Mouse (Mus musculus) hindbrain, embryonic 14.5 days (tissue): ENCODE data around the gene Baz2a. TPM values are rescaled to one million over a fixed set of nuclear protein-coding genes. Genes with fewer than 3 reads are reported as not detected.

ENCODE experiments used
- ATAC-seq: fragments of 200-750 bp; cut with Nextera tagmentation; 2 replicates; pipeline ENCODE4 v1.8.0; 2017; ENCODE audit warnings: moderate number of reproducible peaks, mild to moderate bottlenecking, moderate TSS enrichment, moderate library complexity; ENCODE audit not compliant: low FRiP score
- DNase-seq: peaks from one replicate; pipeline ENCODE4 v3.0.0-alpha.2; 2015; ENCODE audit warnings: low spot score
- H3K27ac ChIP-seq: fragments of 300-500 bp; sonication (generic); 2 replicates; pipeline ENCODE4 v1.5.1; 2014; ENCODE audit warnings: mild to moderate bottlenecking, moderate library complexity
- H3K27me3 ChIP-seq: fragments of 300-500 bp; sonication (generic); 2 replicates; pipeline ENCODE4 v1.6.1; 2014; ENCODE audit warnings: mild to moderate bottlenecking, low read length, mixed read lengths; ENCODE audit not compliant: control insufficient read depth, insufficient read depth
- H3K36me3 ChIP-seq: fragments of 300-500 bp; sonication (generic); replicated peaks from 2 replicates; pipeline ENCODE4 v1.6.1; 2014; ENCODE audit not compliant: control insufficient read depth, insufficient read depth
- H3K4me1 ChIP-seq: fragments of 300-500 bp; sonication (generic); replicated peaks from 2 replicates; pipeline ENCODE4 v1.6.1; 2014; ENCODE audit warnings: antibody characterized with exemption, low read length, mixed read lengths; ENCODE audit not compliant: control insufficient read depth, insufficient read depth
- H3K4me2 ChIP-seq: fragments of 300-500 bp; sonication (generic); replicated peaks from 2 replicates; pipeline ENCODE4 v1.6.1; 2014; ENCODE audit warnings: mild to moderate bottlenecking, moderate library complexity
- H3K4me3 ChIP-seq: fragments of 300-500 bp; sonication (generic); replicated peaks from 2 replicates; pipeline ENCODE4 v1.5.1; 2014; ENCODE audit warnings: mild to moderate bottlenecking, low read length
- H3K9ac ChIP-seq: fragments of 300-500 bp; sonication (generic); 2 replicates; pipeline ENCODE4 v1.6.1; 2014
- H3K9me3 ChIP-seq: fragments of 300-500 bp; sonication (generic); 2 replicates; pipeline ENCODE4 v1.6.1; 2016; ENCODE audit warnings: low read length; ENCODE audit not compliant: control insufficient read depth
- WGBS: fragments of 180-500 bp; shearing (Covaris S2); extraction: QIAGEN DNeasy Blood & Tissue Kit; methylation state at CpG from one replicate; pipeline ENCODE4 v1.1.7; 2014; 5-methylcytosine and 5-hydroxymethylcytosine counted together
- polyA plus RNA-seq: library from polyadenylated mRNA; unstranded; fragments of >200 nt; fragmentation: Nextera tagmentation; extraction: Ambion mirVana; gene quantifications from 2 replicates; pipeline ENCODE4 v1.2.1, GENCODE M21; 2014

The Baz2a gene
- polyA plus RNA-seq, 1 experiment from 2014 or later = 19.0 TPM

- no peaks in the 10 kb centered on the region for H3K27me3 ChIP-seq
- H3K27ac ChIP-seq = no peak overlapping the region
- H3K4me1 ChIP-seq = peaks cover 25% of the 10 kb centered on the region
- 95% methylated on average over 5 of the region's 5 CpGs for WGBS
- ATAC-seq (no peak), DNase-seq (no peak)
- H3K9me3 ChIP-seq = no peaks in the 10 kb centered on the region
- no peak overlapping the region for H3K4me3 ChIP-seq
- H3K4me2 ChIP-seq = no peak overlapping the region
- no peak overlapping the region for H3K9ac ChIP-seq
- peaks cover 62% of the 10 kb centered on the region for H3K36me3 ChIP-seq
Measured at GRCm38 (mm10) chr10:128088181-128088580, 3.2 kb upstream of the Baz2a start.

- no peak overlapping the region for H3K9ac ChIP-seq
- 75% methylated on average over 5 of the region's 5 CpGs for WGBS
- H3K36me3 ChIP-seq = peaks cover 60% of the 10 kb centered on the region
- DNase-seq (no peak), ATAC-seq (no peak)
- no peak overlapping the region for H3K4me3 ChIP-seq
- H3K27me3 ChIP-seq = no peaks in the 10 kb centered on the region
- H3K27ac ChIP-seq = no peak overlapping the region
- no peak overlapping the region for H3K4me2 ChIP-seq
- H3K4me1 ChIP-seq = peaks cover 33% of the 10 kb centered on the region
- no peaks in the 10 kb centered on the region for H3K9me3 ChIP-seq
Measured at GRCm38 (mm10) chr10:128089842-128090241, 1.5 kb upstream of the Baz2a start.

- no peaks in the 10 kb centered on the region for H3K9me3 ChIP-seq
- no peak overlapping the region; the same call in 1 of the 2 replicates for H3K4me3 ChIP-seq
- no peak overlapping the region for H3K27ac ChIP-seq
- ATAC-seq (peak; percentile 19), DNase-seq (peak; percentile 84)
- H3K36me3 ChIP-seq = peaks cover 49% of the 10 kb centered on the region
- WGBS = 9% methylated on average over 14 of the region's 14 CpGs
- H3K27me3 ChIP-seq = no peaks in the 10 kb centered on the region
- H3K9ac ChIP-seq = peak overlapping the region; percentile 70
- peaks cover 28% of the 10 kb centered on the region for H3K4me1 ChIP-seq
- H3K4me2 ChIP-seq = peak overlapping the region; percentile 79
Measured at GRCm38 (mm10) chr10:128090651-128091563, 470 bp upstream of the Baz2a start.

GRCm38 (mm10) chr10:128092506-128093495, 1.4 kb downstream of the Baz2a start:
- Histone ChIP-seq H3K36me3 (peaks cover 30% of the 10 kb centered on the region), H3K27me3 (no peaks in the 10 kb centered on the region), H3K9me3 (no peaks in the 10 kb centered on the region), H3K4me2 (peak overlapping the region; percentile 79), H3K4me3 (peak overlapping the region; percentile 57), H3K9ac (peak overlapping the region; percentile 70), H3K4me1 (peaks cover 30% of the 10 kb centered on the region), H3K27ac (peak overlapping the region; percentile 79)
- peak; percentile 56 for ATAC-seq
- peak; percentile 74 for DNase-seq
- under 1% methylated on average over 58 of the region's 88 CpGs for WGBS

GRCm38 (mm10) chr10:128093496-128094294, 2.3 kb downstream of the Baz2a start:
- ATAC-seq (no peak), DNase-seq (peak; percentile 29)
- 21% methylated on average over 13 of the region's 13 CpGs for WGBS
- peak overlapping the region; percentile 70 for H3K9ac ChIP-seq
- peaks cover 21% of the 10 kb centered on the region for H3K36me3 ChIP-seq
- H3K9me3 ChIP-seq = no peaks in the 10 kb centered on the region
- no peaks in the 10 kb centered on the region for H3K27me3 ChIP-seq
- peak overlapping the region; percentile 79 for H3K4me2 ChIP-seq
- peaks cover 39% of the 10 kb centered on the region for H3K4me1 ChIP-seq
- peak overlapping the region; percentile 57 for H3K4me3 ChIP-seq
- H3K27ac ChIP-seq = peak overlapping the region; percentile 79

GRCm38 (mm10) chr10:128094340-128094968, 3.1 kb downstream of the Baz2a start:
- Histone ChIP-seq H3K4me1 (peaks cover 42% of the 10 kb centered on the region), H3K27me3 (no peaks in the 10 kb centered on the region), H3K4me2 (peak overlapping the region; percentile 79), H3K9me3 (no peaks in the 10 kb centered on the region), H3K9ac (peak overlapping the region; percentile 31; the same call in 1 of the 2 replicates), H3K4me3 (peak overlapping the region; percentile 57), H3K27ac (no peak overlapping the region), H3K36me3 (peaks cover 14% of the 10 kb centered on the region)
- ATAC-seq (no peak), DNase-seq (peak; percentile 56)
- WGBS = 10% methylated on average over 19 of the region's 19 CpGs

GRCm38 (mm10) chr10:128095003-128095636, 3.7 kb downstream of the Baz2a start:
- H3K4me1 ChIP-seq = peaks cover 42% of the 10 kb centered on the region
- H3K9ac ChIP-seq = no peak overlapping the region
- H3K27me3 ChIP-seq = no peaks in the 10 kb centered on the region
- no peaks in the 10 kb centered on the region for H3K9me3 ChIP-seq
- H3K36me3 ChIP-seq = peaks cover 7% of the 10 kb centered on the region
- whole genome bisulfite sequencing = 33% methylated on average over 9 of the region's 9 CpGs
- H3K4me2 ChIP-seq = peak overlapping the region; percentile 79
- H3K4me3 ChIP-seq = no peak overlapping the region
- DNase-seq (no peak), ATAC-seq (no peak)
- no peak overlapping the region for H3K27ac ChIP-seq

GRCm38 (mm10) chr10:128096313-128096692, 4.9 kb downstream of the Baz2a start:
- no peaks in the 10 kb centered on the region for H3K27me3 ChIP-seq
- 18% methylated on average over 4 of the region's 4 CpGs for WGBS
- peak overlapping the region; percentile 76 for H3K4me3 ChIP-seq
- no peaks in the 10 kb centered on the region for H3K9me3 ChIP-seq
- H3K27ac ChIP-seq = no peak overlapping the region
- no peak overlapping the region for H3K9ac ChIP-seq
- peaks cover 35% of the 10 kb centered on the region for H3K4me1 ChIP-seq
- ATAC-seq = no peak
- H3K4me2 ChIP-seq = peak overlapping the region; percentile 16; the same call in 1 of the 2 replicates
- no peak for DNase-seq
- no peaks in the 10 kb centered on the region for H3K36me3 ChIP-seq
